Mouse (Mus musculus) liver, postnatal 0 days (tissue): ENCODE results near the gene Bbip1. TPM values are rescaled to one million over a fixed set of nuclear protein-coding genes. Genes with fewer than 3 reads are reported as not detected.

Source experiments
- ATAC-seq: fragments of 200-750 bp; cut with Nextera tagmentation; 2 replicates; pipeline ENCODE4 v1.8.0; 2017; ENCODE audit warnings: mild to moderate bottlenecking, moderate library complexity
- DNase-seq: peaks from one replicate; pipeline ENCODE4 v3.0.0-alpha.2; 2016
- H3K27ac ChIP-seq: fragments of 300-500 bp; sonication (generic); 2 replicates; pipeline ENCODE4 v1.5.1; 2014; ENCODE audit warnings: antibody characterized with exemption, moderate library complexity, mild to moderate bottlenecking, low read depth
- H3K27me3 ChIP-seq: fragments of 300-500 bp; sonication (generic); 2 replicates; pipeline ENCODE4 v1.6.1; 2014; ENCODE audit warnings: low read length, control low read depth, mixed read lengths; ENCODE audit not compliant: insufficient read depth
- H3K36me3 ChIP-seq: fragments of 300-500 bp; sonication (generic); replicated peaks from 2 replicates; pipeline ENCODE4 v1.6.1; 2014; ENCODE audit warnings: mild to moderate bottlenecking, control low read depth, low read length, moderate library complexity, mixed read lengths; ENCODE audit not compliant: insufficient read depth
- H3K4me1 ChIP-seq: fragments of 300-500 bp; sonication (generic); 2 replicates; pipeline ENCODE4 v1.6.1; 2014; ENCODE audit warnings: antibody characterized with exemption, mild to moderate bottlenecking, control low read depth; ENCODE audit not compliant: insufficient read depth
- H3K4me2 ChIP-seq: fragments of 300-500 bp; sonication (generic); 2 replicates; pipeline ENCODE4 v1.6.1; 2014; ENCODE audit warnings: low read depth, mild to moderate bottlenecking, low read length, moderate library complexity, mixed read lengths
- H3K4me3 ChIP-seq: fragments of 300-500 bp; sonication (generic); 2 replicates; pipeline ENCODE4 v1.5.1; 2014; ENCODE audit warnings: low read depth, low read length
- H3K9ac ChIP-seq: fragments of 300-500 bp; sonication (generic); replicated peaks from 2 replicates; pipeline ENCODE4 v1.6.1; 2014; ENCODE audit warnings: mild to moderate bottlenecking, moderate library complexity
- H3K9me3 ChIP-seq: fragments of 300-500 bp; sonication (generic); 2 replicates; pipeline ENCODE4 v1.6.1; 2016; ENCODE audit warnings: mild to moderate bottlenecking, control low read depth, low read length, mixed read lengths
- CTCF ChIP-seq: sonication (generic); IDR thresholded peaks from 2 replicates; pipeline ENCODE4 v1.5.1; 2016; ENCODE audit warnings: antibody characterized with exemption, low read depth
- EP300 ChIP-seq: IDR thresholded peaks from 2 replicates; pipeline ENCODE4 v1.6.1; 2016; ENCODE audit warnings: antibody characterized with exemption, low read depth, mild to moderate bottlenecking
- WGBS: fragments of 180-500 bp; shearing (Covaris S2); extraction: QIAGEN DNeasy Blood & Tissue Kit; methylation state at CpG from one replicate; pipeline ENCODE4 v1.1.7; 2014; ENCODE audit not compliant: insufficient replicate concordance; 5-methylcytosine and 5-hydroxymethylcytosine counted together
- polyA plus RNA-seq: library from polyadenylated mRNA; unstranded; fragments of >200 nt; fragmentation: Nextera tagmentation; extraction: Ambion mirVana; gene quantifications from 2 replicates; pipeline ENCODE4 v1.2.1, GENCODE M21; 2015

Bbip1 gene
- polyA plus RNA-seq, 1 experiment from 2014 or later = 32.6 TPM

- ATAC-seq = peak; percentile 37
- 39% methylated on average over 5 of the region's 5 CpGs for WGBS
- Histone ChIP-seq H3K4me1 (peaks cover 75% of the 10 kb centered on the region), H3K27me3 (no peaks in the 10 kb centered on the region), H3K9ac (no peak overlapping the region), H3K4me3 (no peak overlapping the region), H3K4me2 (0 out of 2 replicates have a peak overlapping the region, but pooled peaks have one; percentile 7), H3K36me3 (no peaks in the 10 kb centered on the region), H3K27ac (peak overlapping the region; percentile 83), H3K9me3 (no peaks in the 10 kb centered on the region)
- DNase-seq = peak; percentile 39
- TF ChIP-seq CTCF (peak; percentile 10; the same call in 1 of the 2 replicates), EP300 (peak; percentile 87)
Measured at GRCm38 (mm10) chr19:53890781-53891251, 53.6 kb downstream of the Bbip1 start.

- no peak overlapping the region; the same call in 1 of the 2 replicates for H3K9ac ChIP-seq
- H3K27me3 ChIP-seq = no peaks in the 10 kb centered on the region
Measured at GRCm38 (mm10) chr19:53890274-53890673, 54.2 kb downstream of the Bbip1 start.

GRCm38 (mm10) chr19:53889555-53889954 is 54.9 kb downstream of the Bbip1 start:
- TF ChIP-seq EP300 (no peak), CTCF (no peak)
- WGBS = 35% methylated on average over 5 of the region's 5 CpGs
- ATAC-seq = peak; percentile 12; the same call in 1 of the 2 replicates
- Histone ChIP-seq H3K9ac (no peak overlapping the region), H3K4me1 (peaks cover 71% of the 10 kb centered on the region), H3K4me3 (no peak overlapping the region), H3K4me2 (no peak overlapping the region), H3K36me3 (no peaks in the 10 kb centered on the region), H3K9me3 (no peaks in the 10 kb centered on the region), H3K27ac (peak overlapping the region; percentile 44), H3K27me3 (no peaks in the 10 kb centered on the region)
- DNase-seq = peak; percentile 28

More at GRCm38 (mm10) chr19:53890274-53890673, 54.2 kb downstream of the Bbip1 start:
- Histone ChIP-seq H3K4me2 (no peak overlapping the region), H3K36me3 (no peaks in the 10 kb centered on the region), H3K9me3 (no peaks in the 10 kb centered on the region), H3K27ac (no peak overlapping the region), H3K4me1 (peaks cover 76% of the 10 kb centered on the region), H3K4me3 (no peak overlapping the region)
- no peak for TF ChIP-seq EP300
- no peak for TF ChIP-seq CTCF
- DNase-seq = no peak
- ATAC-seq = no peak
- 51% methylated on average over 5 of the region's 5 CpGs for WGBS

- 48% methylated on average over 9 of the region's 9 CpGs for WGBS
- Histone ChIP-seq H3K9ac (no peak overlapping the region), H3K27me3 (no peaks in the 10 kb centered on the region), H3K36me3 (no peaks in the 10 kb centered on the region), H3K4me2 (no peak overlapping the region), H3K4me3 (no peak overlapping the region), H3K4me1 (peaks cover 59% of the 10 kb centered on the region), H3K9me3 (no peaks in the 10 kb centered on the region), H3K27ac (peak overlapping the region; percentile 39)
- ATAC-seq = no peak
- no peak for DNase-seq
- TF ChIP-seq EP300 (no peak), CTCF (no peak)
Measured at GRCm38 (mm10) chr19:53888331-53888730, 56.1 kb downstream of the Bbip1 start.

GRCm38 (mm10) chr19:53887822-53888221 is 56.6 kb downstream of the Bbip1 start:
- Histone ChIP-seq H3K27ac (no peak overlapping the region), H3K4me1 (peaks cover 54% of the 10 kb centered on the region), H3K36me3 (no peaks in the 10 kb centered on the region), H3K27me3 (no peaks in the 10 kb centered on the region), H3K9me3 (no peaks in the 10 kb centered on the region), H3K9ac (no peak overlapping the region), H3K4me2 (no peak overlapping the region), H3K4me3 (no peak overlapping the region)
- ATAC-seq (peak; percentile 41), DNase-seq (no peak)
- TF ChIP-seq EP300 = peak; percentile 78
- TF ChIP-seq CTCF = no peak
- 44% methylated on average over 3 of the region's 3 CpGs for WGBS

- H3K36me3 ChIP-seq = no peaks in the 10 kb centered on the region
- H3K4me1 ChIP-seq = peaks cover 43% of the 10 kb centered on the region
- H3K27ac ChIP-seq = peak overlapping the region; percentile 57; the same call in 1 of the 2 replicates
- DNase-seq = no peak
- no peaks in the 10 kb centered on the region for H3K27me3 ChIP-seq
- H3K4me3 ChIP-seq = no peak overlapping the region
- WGBS = 53% methylated on average over 10 of the region's 10 CpGs
- no peaks in the 10 kb centered on the region for H3K9me3 ChIP-seq
- H3K4me2 ChIP-seq = no peak overlapping the region
- TF ChIP-seq CTCF (no peak), EP300 (peak; percentile 90)
- H3K9ac ChIP-seq = no peak overlapping the region
- peak; percentile 35 for ATAC-seq
Measured at GRCm38 (mm10) chr19:53886576-53887370, 57.7 kb downstream of the Bbip1 start.
